Mouse (Mus musculus) thymus, postnatal 25 days (tissue): ENCODE measurements around the gene Camk1.
"Not testable (repeated sequence)": the region's sequence is repeated elsewhere in the genome, so short reads cannot be mapped to it uniquely, and the experiment has no call there.

Experiments
- DNase-seq: peaks from one replicate; pipeline ENCODE4 v3.0.0; 2022

Gene Camk1

GRCm38 (mm10) chr6:113353696-113354095 lies 9.9 kb upstream of the Camk1 start:
- DNase-seq: no peak

- no peak for DNase-seq
Observed at GRCm38 (mm10) chr6:113352820-113353219, 9.0 kb upstream of the Camk1 start.

GRCm38 (mm10) chr6:113351653-113352052 lies 7.9 kb upstream of the Camk1 start:
- no peak for DNase-seq

- DNase-seq: no peak
Observed at GRCm38 (mm10) chr6:113351161-113351560, 7.4 kb upstream of the Camk1 start.

- no peak for DNase-seq
Observed at GRCm38 (mm10) chr6:113350538-113350937, 6.8 kb upstream of the Camk1 start.

GRCm38 (mm10) chr6:113346897-113347296 lies 3.1 kb upstream of the Camk1 start:
- DNase-seq: no peak

- no peak for DNase-seq
Observed at GRCm38 (mm10) chr6:113344321-113344720, 537 bp upstream of the Camk1 start.

- no peak for DNase-seq
Observed at GRCm38 (mm10) chr6:113342297-113342696, 1.5 kb downstream of the Camk1 start.

GRCm38 (mm10) chr6:113341574-113341973 lies 2.2 kb downstream of the Camk1 start:
- no peak for DNase-seq

- DNase-seq: no peak
Observed at GRCm38 (mm10) chr6:113336852-113337620, 6.7 kb downstream of the Camk1 start.

GRCm38 (mm10) chr6:113334216-113334615 lies 9.6 kb downstream of the Camk1 start:
- DNase-seq: no peak

GRCm38 (mm10) chr6:113333137-113333950 lies 10.4 kb downstream of the Camk1 start:
- DNase-seq: no peak

GRCm38 (mm10) chr6:113332734-113333133 lies 11.1 kb downstream of the Camk1 start:
- not testable (repeated sequence) for DNase-seq

GRCm38 (mm10) chr6:113331721-113332120 lies 12.1 kb downstream of the Camk1 start:
- no peak for DNase-seq

GRCm38 (mm10) chr6:113330547-113330946 lies 13.2 kb downstream of the Camk1 start:
- peak; percentile 38 for DNase-seq

GRCm38 (mm10) chr6:113329396-113329795 lies 14.4 kb downstream of the Camk1 start:
- no peak for DNase-seq

GRCm38 (mm10) chr6:113326533-113327315 lies 17.1 kb downstream of the Camk1 start, which contains the start of gene Ogg1:
Gene Ogg1, plus strand, starts transcription at chr6:113326972.
- peak; percentile 95 for DNase-seq

GRCm38 (mm10) chr6:113315972-113316371 lies 27.8 kb downstream of the Camk1 start:
- no peak for DNase-seq

- DNase-seq: no peak
Observed at GRCm38 (mm10) chr6:113308141-113308540, 35.6 kb downstream of the Camk1 start.

- DNase-seq: peak; percentile 64
Observed at GRCm38 (mm10) chr6:113307481-113308121, 36.2 kb downstream of the Camk1 start.

GRCm38 (mm10) chr6:113306986-113307349 lies 36.8 kb downstream of the Camk1 start, which contains the start of gene Brpf1:
Gene Brpf1, plus strand, starts transcription at chr6:113307137.
- DNase-seq: no peak

- peak; percentile 99 for DNase-seq
Observed at GRCm38 (mm10) chr6:113306322-113306985, 37.3 kb downstream of the Camk1 start.
